Mouse (Mus musculus) intestine, embryonic 15.5 days (tissue): ENCODE results near the gene Hipk2. TPM values are rescaled to one million over a fixed set of nuclear protein-coding genes. Genes with fewer than 3 reads are reported as not detected.

Experiments used
- ATAC-seq: fragments of 200-750 bp; cut with Nextera tagmentation; 2 replicates; pipeline ENCODE4 v1.8.0; 2017; ENCODE audit warnings: moderate TSS enrichment, moderate library complexity
- H3K27ac ChIP-seq: fragments of 300-500 bp; sonication (generic); 2 replicates; pipeline ENCODE4 v1.5.1; 2015; ENCODE audit warnings: mild to moderate bottlenecking, inconsistent platforms
- H3K27me3 ChIP-seq: fragments of 300-500 bp; sonication (generic); replicated peaks from 2 replicates; pipeline ENCODE4 v1.6.1; 2015; ENCODE audit warnings: inconsistent platforms
- H3K36me3 ChIP-seq: fragments of 300-500 bp; sonication (generic); 2 replicates; pipeline ENCODE4 v1.6.1; 2015; ENCODE audit warnings: inconsistent platforms
- H3K4me1 ChIP-seq: fragments of 300-500 bp; sonication (generic); replicated peaks from 2 replicates; pipeline ENCODE4 v1.6.1; 2015; ENCODE audit warnings: inconsistent platforms
- H3K4me2 ChIP-seq: fragments of 300-500 bp; sonication (generic); replicated peaks from 2 replicates; pipeline ENCODE4 v1.6.1; 2015; ENCODE audit warnings: mild to moderate bottlenecking, inconsistent platforms
- H3K4me3 ChIP-seq: fragments of 300-500 bp; sonication (generic); replicated peaks from 2 replicates; pipeline ENCODE4 v1.5.1; 2015; ENCODE audit warnings: inconsistent platforms
- H3K9ac ChIP-seq: fragments of 300-500 bp; sonication (generic); 2 replicates; pipeline ENCODE4 v1.6.1; 2015; ENCODE audit warnings: inconsistent platforms
- H3K9me3 ChIP-seq: fragments of 300-500 bp; sonication (generic); 2 replicates; pipeline ENCODE4 v1.6.1; 2016; ENCODE audit warnings: inconsistent platforms
- WGBS: fragments of 180-500 bp; shearing (Covaris S2); methylation state at CpG from one replicate; pipeline ENCODE4 v1.1.7; 2015; 5-methylcytosine and 5-hydroxymethylcytosine counted together
- polyA plus RNA-seq: library from polyadenylated mRNA; unstranded; fragments of >200 nt; fragmentation: Nextera tagmentation; extraction: Ambion mirVana; gene quantifications from 2 replicates; pipeline ENCODE4 v1.2.1, GENCODE M21; 2015

The Hipk2 gene
- 20.2 and 23.3 TPM in 2 replicates for polyA plus RNA-seq

- Histone ChIP-seq H3K36me3 (no peaks in the 10 kb centered on the region), H3K9ac (peak within 1 kb of the TSS; percentile 100), H3K4me1 (peaks cover 20% of the 10 kb centered on the region), H3K27ac (peak within 1 kb of the TSS; percentile 96), H3K9me3 (no peaks in the 10 kb centered on the region), H3K4me2 (peak within 1 kb of the TSS; percentile 73), H3K27me3 (no peaks in the 10 kb centered on the region), H3K4me3 (peak within 1 kb of the TSS; percentile 100)
- WGBS: under 1% methylated on average over 87 of the region's 108 CpGs
- peak; percentile 95 for ATAC-seq
Measured at GRCm38 (mm10) chr6:38876071-38876911, at the start of gene Hipk2. Gene Hipk2 (minus strand): TSS chr6:38876165.

- Histone ChIP-seq H3K9ac (no peak overlapping the region), H3K4me3 (no peak overlapping the region), H3K27ac (no peak overlapping the region), H3K4me1 (peaks cover 16% of the 10 kb centered on the region; the same call in 1 of the 2 replicates), H3K9me3 (no peaks in the 10 kb centered on the region), H3K27me3 (no peaks in the 10 kb centered on the region), H3K36me3 (no peaks in the 10 kb centered on the region), H3K4me2 (peak overlapping the region; percentile 29)
- ATAC-seq: no peak
- WGBS: 55% methylated on average over 7 of the region's 7 CpGs
Measured at GRCm38 (mm10) chr6:38925719-38926118, 49.8 kb upstream of the Hipk2 start.

DNA sequence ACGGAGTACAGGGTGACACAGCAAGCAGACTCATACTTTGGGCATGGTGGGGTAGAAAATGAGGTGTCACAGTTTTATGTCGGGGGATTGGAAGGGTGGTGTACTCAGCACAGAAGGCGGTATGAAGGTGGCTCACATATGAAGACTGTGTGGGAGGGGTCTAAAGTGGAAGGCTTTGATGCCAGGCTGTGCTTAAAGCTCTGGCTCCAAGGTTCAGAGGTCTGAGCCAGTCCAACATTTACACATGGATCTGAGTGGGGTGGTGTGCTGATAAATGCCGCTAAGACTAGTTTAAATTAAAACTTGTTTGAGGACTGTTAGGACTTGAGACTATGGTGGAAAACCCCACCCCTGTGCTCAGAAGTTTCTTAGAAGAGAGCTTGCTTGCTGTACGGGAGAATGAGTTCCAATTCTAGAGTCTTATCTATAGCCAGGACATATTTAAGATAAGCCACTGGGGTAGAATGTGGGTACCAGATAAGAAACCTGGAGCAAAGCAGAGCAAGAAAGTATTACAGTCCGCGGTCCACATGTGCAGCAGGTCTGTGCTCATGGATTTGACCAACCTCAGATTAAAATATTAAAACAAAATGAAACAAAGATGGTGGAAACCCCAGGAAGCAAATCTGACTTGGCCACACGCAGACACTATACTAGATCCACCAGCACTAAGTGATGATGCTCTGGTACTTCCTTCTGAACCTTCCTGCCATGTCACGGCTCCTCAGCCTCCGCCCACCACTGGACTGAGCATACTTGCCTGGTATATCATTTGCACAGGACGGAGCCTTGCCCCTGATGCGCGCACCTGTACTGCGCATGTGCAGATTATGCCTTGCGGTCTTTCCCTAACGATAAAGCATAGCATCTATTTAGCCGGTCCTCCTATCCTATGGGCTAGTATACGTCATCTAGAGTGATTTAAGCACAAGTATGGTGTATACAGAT, 48.2 kb upstream of the Hipk2 start:
- no peaks in the 10 kb centered on the region for H3K9me3 ChIP-seq
- peaks cover 18% of the 10 kb centered on the region; the same call in 1 of the 2 replicates for H3K4me1 ChIP-seq
- H3K4me3 ChIP-seq: no peak overlapping the region
- H3K36me3 ChIP-seq: no peaks in the 10 kb centered on the region
- ATAC-seq: peak; percentile 74
- H3K4me2 ChIP-seq: no peak overlapping the region
- 77% methylated on average over 18 of the region's 18 CpGs for WGBS
- peak overlapping the region; percentile 57 for H3K27ac ChIP-seq
- H3K9ac ChIP-seq: no peak overlapping the region
- no peaks in the 10 kb centered on the region for H3K27me3 ChIP-seq

- no peaks in the 10 kb centered on the region for H3K27me3 ChIP-seq
- H3K9ac ChIP-seq: no peak overlapping the region
- H3K4me2 ChIP-seq: no peak overlapping the region
- WGBS: 81% methylated on average over 4 of the region's 4 CpGs
- no peak for ATAC-seq
- peak overlapping the region; percentile 57 for H3K27ac ChIP-seq
- no peak overlapping the region for H3K4me3 ChIP-seq
- H3K9me3 ChIP-seq: no peaks in the 10 kb centered on the region
- H3K36me3 ChIP-seq: no peaks in the 10 kb centered on the region
- peaks cover 21% of the 10 kb centered on the region for H3K4me1 ChIP-seq
Measured at GRCm38 (mm10) chr6:38923450-38923849, 47.5 kb upstream of the Hipk2 start.

DNA sequence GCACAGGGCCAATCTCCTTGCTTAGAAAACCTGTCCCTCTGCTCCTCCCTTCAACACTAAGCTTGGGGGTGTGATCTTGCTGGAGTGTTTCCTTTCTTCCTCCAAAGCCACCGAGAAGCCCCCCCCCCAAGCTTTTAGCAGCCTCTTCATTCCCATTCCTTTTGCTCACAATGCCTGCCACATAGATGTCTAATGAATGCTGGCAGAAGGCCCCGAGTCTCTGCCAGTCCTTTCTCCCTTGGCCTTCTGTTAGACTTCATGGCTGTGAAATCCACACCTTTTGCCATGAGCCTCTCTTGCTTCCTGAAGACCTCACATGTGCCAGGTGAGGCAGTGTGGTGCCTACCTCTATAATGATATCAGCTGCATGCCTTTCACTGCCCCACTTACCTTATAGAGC, 46.6 kb upstream of the Hipk2 start:
- H3K4me3 ChIP-seq: no peak overlapping the region
- WGBS: 49% methylated on average over 2 of the region's 2 CpGs
- no peak for ATAC-seq

GRCm38 (mm10) chr6:38921810-38922116, 45.8 kb upstream of the Hipk2 start:
- 73% methylated on average over 8 of the region's 8 CpGs for WGBS
- Histone ChIP-seq H3K9ac (no peak overlapping the region), H3K9me3 (no peaks in the 10 kb centered on the region), H3K4me1 (peaks cover 21% of the 10 kb centered on the region), H3K4me3 (no peak overlapping the region), H3K4me2 (0 out of 2 replicates have a peak overlapping the region, but pooled peaks have one; percentile 19), H3K36me3 (no peaks in the 10 kb centered on the region), H3K27ac (peak overlapping the region; percentile 70), H3K27me3 (no peaks in the 10 kb centered on the region)
- 0 out of 2 replicates have a peak, but pooled peaks have one; percentile 3 for ATAC-seq

More for the DNA sequence above, 46.6 kb upstream of the Hipk2 start:
- Histone ChIP-seq H3K9me3 (no peaks in the 10 kb centered on the region), H3K27ac (no peak overlapping the region), H3K4me1 (peaks cover 22% of the 10 kb centered on the region), H3K4me2 (no peak overlapping the region), H3K27me3 (no peaks in the 10 kb centered on the region), H3K36me3 (no peaks in the 10 kb centered on the region), H3K9ac (no peak overlapping the region)

- Histone ChIP-seq H3K4me2 (0 out of 2 replicates have a peak overlapping the region, but pooled peaks have one; percentile 19), H3K9ac (no peak overlapping the region), H3K9me3 (no peaks in the 10 kb centered on the region), H3K27me3 (no peaks in the 10 kb centered on the region), H3K4me3 (no peak overlapping the region), H3K27ac (peak overlapping the region; percentile 70), H3K4me1 (peaks cover 19% of the 10 kb centered on the region; the same call in 1 of the 2 replicates), H3K36me3 (no peaks in the 10 kb centered on the region)
- WGBS: 48% methylated on average over 17 of the region's 17 CpGs
- ATAC-seq: peak; percentile 83
Measured at GRCm38 (mm10) chr6:38921095-38921809, 45.3 kb upstream of the Hipk2 start.

DNA sequence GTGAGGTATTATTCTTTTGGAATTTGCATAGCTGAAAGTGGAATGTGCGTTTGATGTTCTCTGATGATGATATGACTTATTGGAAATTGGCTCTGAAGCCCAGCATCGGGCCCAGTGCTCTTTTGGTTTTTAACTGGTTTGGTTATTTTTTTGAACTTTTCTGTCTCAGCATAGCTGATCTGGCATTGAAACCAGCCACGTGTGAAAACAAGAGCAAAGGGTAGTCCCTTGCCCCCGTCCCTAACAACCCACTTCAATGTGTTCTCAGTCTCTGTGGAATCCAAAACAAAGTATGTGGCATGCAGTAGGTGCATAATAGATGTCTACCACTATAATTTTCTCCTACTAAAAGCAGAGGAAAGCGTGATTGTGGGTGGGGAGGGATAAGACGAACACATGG, 44.2 kb upstream of the Hipk2 start:
- H3K4me1 ChIP-seq: peaks cover 24% of the 10 kb centered on the region; the same call in 1 of the 2 replicates
- H3K9ac ChIP-seq: no peak overlapping the region
- no peaks in the 10 kb centered on the region for H3K36me3 ChIP-seq
- H3K9me3 ChIP-seq: no peaks in the 10 kb centered on the region
- no peak overlapping the region for H3K4me3 ChIP-seq
- no peaks in the 10 kb centered on the region for H3K27me3 ChIP-seq
- no peak for ATAC-seq
- H3K27ac ChIP-seq: peak overlapping the region; percentile 52; the same call in 1 of the 2 replicates
- no peak overlapping the region for H3K4me2 ChIP-seq
- 73% methylated on average over 6 of the region's 6 CpGs for WGBS

- Histone ChIP-seq H3K4me1 (peaks cover 24% of the 10 kb centered on the region; the same call in 1 of the 2 replicates), H3K9ac (no peak overlapping the region), H3K27ac (peak overlapping the region; percentile 51), H3K9me3 (no peaks in the 10 kb centered on the region), H3K4me3 (no peak overlapping the region), H3K27me3 (no peaks in the 10 kb centered on the region), H3K4me2 (peak overlapping the region; percentile 17; the same call in 1 of the 2 replicates), H3K36me3 (no peaks in the 10 kb centered on the region)
- WGBS: 62% methylated on average over 14 of the region's 14 CpGs
- ATAC-seq: peak; percentile 35; the same call in 1 of the 2 replicates
Measured at GRCm38 (mm10) chr6:38919135-38919740, 43.3 kb upstream of the Hipk2 start.

- ATAC-seq: no peak
- 68% methylated on average over 4 of the region's 4 CpGs for WGBS
- no peak overlapping the region for H3K4me3 ChIP-seq
- H3K9ac ChIP-seq: no peak overlapping the region
- H3K36me3 ChIP-seq: no peaks in the 10 kb centered on the region
- H3K4me1 ChIP-seq: peaks cover 24% of the 10 kb centered on the region; the same call in 1 of the 2 replicates
- no peaks in the 10 kb centered on the region for H3K27me3 ChIP-seq
- no peaks in the 10 kb centered on the region for H3K9me3 ChIP-seq
- peak overlapping the region; percentile 51 for H3K27ac ChIP-seq
- 0 out of 2 replicates have a peak overlapping the region, but pooled peaks have one; percentile 7 for H3K4me2 ChIP-seq
Measured at GRCm38 (mm10) chr6:38918728-38919127, 42.8 kb upstream of the Hipk2 start.

DNA sequence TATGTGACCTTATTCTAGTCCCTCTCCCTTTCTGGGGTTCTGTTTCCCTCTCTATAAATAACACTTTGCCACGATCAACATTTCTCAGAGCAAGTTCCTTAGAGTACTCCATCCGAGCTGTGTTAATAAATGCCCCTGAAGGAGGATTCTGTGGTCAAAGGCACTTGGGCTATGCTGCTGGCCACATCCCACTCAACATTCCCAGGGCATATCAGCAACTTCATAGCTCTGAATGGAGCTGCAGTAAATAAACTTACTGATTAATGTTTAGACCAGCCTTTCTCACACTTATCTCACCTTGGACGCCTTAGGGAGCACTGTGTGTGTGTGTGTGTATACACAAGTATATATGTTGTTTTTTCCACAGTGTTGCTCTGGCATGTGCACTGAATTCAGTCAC, 41.5 kb upstream of the Hipk2 start:
- no peak overlapping the region for H3K9ac ChIP-seq
- ATAC-seq: no peak
- H3K27ac ChIP-seq: no peak overlapping the region

More for the DNA sequence above, 41.5 kb upstream of the Hipk2 start:
- Histone ChIP-seq H3K4me2 (no peak overlapping the region), H3K27me3 (no peaks in the 10 kb centered on the region), H3K9me3 (no peaks in the 10 kb centered on the region), H3K36me3 (no peaks in the 10 kb centered on the region), H3K4me1 (peaks cover 19% of the 10 kb centered on the region; the same call in 1 of the 2 replicates), H3K4me3 (no peak overlapping the region)
- 45% methylated on average over 3 of the region's 3 CpGs for WGBS
